Mouse (Mus musculus): ENCODE data around the gene Scyl1. TPM values are rescaled to one million over a fixed set of nuclear protein-coding genes. Genes with fewer than 3 reads are reported as not detected.

The Scyl1 gene
- polyA plus RNA-seq, 1 experiment from 2014 or later, result 78.0 TPM

- peak overlapping the region; percentile 42; the same call in 1 of the 2 replicates for H3K9ac ChIP-seq (replicated peaks)
- no peak for ATAC-seq (ENCODE audit: insufficient number of reproducible peaks, insufficient read depth, low FRiP score, low TSS enrichment, low read depth)
- no peak overlapping the region for H3K27ac ChIP-seq
- peaks cover 46% of the 10 kb centered on the region for H3K4me1 ChIP-seq (replicated peaks)
- peak overlapping the region; percentile 42 for H3K4me3 ChIP-seq (replicated peaks)
- 67% methylated on average over 7 of the region's 7 CpGs for WGBS
- H3K4me2 ChIP-seq, result peak overlapping the region; percentile 98
- H3K36me3 ChIP-seq, result peaks cover 63% of the 10 kb centered on the region
- H3K27me3 ChIP-seq, result no peaks in the 10 kb centered on the region
- no peaks in the 10 kb centered on the region for H3K9me3 ChIP-seq
These were observed 46.7 kb downstream of the Scyl1 start for GRCm38 (mm10) chr19:5724549-5724941.

DNA sequence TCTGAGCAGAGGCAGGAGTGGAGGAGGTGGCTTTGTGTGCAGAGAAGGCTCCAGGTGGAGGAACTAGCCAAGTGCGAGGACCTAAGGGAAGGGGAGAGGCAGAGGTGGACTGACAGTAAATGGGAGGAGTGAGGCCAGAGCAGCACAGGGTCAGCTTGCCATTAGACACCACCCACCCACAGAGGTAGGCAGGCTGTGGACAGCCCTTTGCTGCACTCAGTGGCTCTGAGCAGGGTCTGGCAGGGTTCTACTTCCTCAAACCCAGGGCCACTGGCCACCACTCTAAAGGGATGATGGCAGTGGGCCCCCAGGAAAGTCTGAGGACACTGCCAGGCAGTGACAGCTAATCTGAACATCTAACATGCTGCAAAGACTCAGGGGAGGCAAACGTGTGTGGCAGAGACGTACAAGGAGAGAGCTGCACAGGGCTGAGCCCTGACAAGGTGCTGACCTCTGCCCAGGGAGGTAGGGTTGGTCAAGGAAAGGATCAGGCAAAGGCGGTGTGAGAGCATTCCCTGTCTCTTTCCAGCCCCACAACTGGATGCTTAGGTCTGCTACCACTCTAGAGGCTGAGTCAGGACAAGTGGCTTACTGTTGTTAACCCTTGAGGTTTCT lies 47.2 kb downstream of the Scyl1 start:
- peak overlapping the region; percentile 98 for H3K4me2 ChIP-seq
- WGBS, result 73% methylated on average over 4 of the region's 4 CpGs
- no peaks in the 10 kb centered on the region for H3K9me3 ChIP-seq
- no peaks in the 10 kb centered on the region for H3K27me3 ChIP-seq
- no peak overlapping the region for H3K27ac ChIP-seq
- peak overlapping the region; percentile 42; the same call in 1 of the 2 replicates for H3K9ac ChIP-seq (replicated peaks)
- peaks cover 68% of the 10 kb centered on the region for H3K36me3 ChIP-seq
- peaks cover 46% of the 10 kb centered on the region for H3K4me1 ChIP-seq (replicated peaks)
- H3K4me3 ChIP-seq (replicated peaks), result peak overlapping the region; percentile 42
- ATAC-seq (ENCODE audit: insufficient number of reproducible peaks, insufficient read depth, low FRiP score, low TSS enrichment, low read depth), result no peak

DNA sequence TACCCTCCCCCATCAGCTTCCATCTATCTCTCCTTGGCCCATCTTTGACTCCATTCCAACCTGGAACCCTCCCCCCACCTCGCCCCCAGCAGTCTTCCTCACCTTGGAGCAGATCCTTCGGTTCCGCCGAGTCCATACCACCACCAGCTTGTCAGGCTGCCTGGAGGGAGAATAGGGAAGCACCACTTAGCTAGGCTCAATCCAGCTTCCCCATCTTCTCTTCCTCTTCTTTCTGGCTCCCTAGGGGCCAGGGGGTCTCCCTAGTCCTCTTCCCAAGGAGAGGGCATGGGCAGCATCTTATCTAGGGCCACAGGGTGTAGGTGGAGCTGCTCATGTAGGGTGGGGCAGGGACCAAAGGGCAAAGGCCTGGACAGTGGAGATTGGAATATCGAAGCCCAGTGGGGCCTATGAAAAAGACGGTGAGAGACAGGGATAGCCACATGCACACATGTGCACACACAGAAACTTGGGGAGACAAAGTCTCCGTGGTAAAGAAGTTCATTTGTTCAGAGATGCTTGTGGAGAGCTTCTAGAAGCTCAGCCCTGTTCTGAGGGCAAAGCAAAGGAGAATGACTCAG lies 48.3 kb downstream of the Scyl1 start:
- Histone ChIP-seq H3K9ac (replicated peaks) (no peak overlapping the region), H3K36me3 (peaks cover 77% of the 10 kb centered on the region), H3K4me1 (replicated peaks) (peaks cover 38% of the 10 kb centered on the region), H3K27ac (no peak overlapping the region), H3K9me3 (no peaks in the 10 kb centered on the region), H3K27me3 (no peaks in the 10 kb centered on the region), H3K4me3 (replicated peaks) (no peak overlapping the region; the same call in 1 of the 2 replicates), H3K4me2 (no peak overlapping the region)
- ATAC-seq (ENCODE audit: insufficient number of reproducible peaks, insufficient read depth, low FRiP score, low TSS enrichment, low read depth), result no peak
- 93% methylated on average over 7 of the region's 7 CpGs for WGBS

DNA sequence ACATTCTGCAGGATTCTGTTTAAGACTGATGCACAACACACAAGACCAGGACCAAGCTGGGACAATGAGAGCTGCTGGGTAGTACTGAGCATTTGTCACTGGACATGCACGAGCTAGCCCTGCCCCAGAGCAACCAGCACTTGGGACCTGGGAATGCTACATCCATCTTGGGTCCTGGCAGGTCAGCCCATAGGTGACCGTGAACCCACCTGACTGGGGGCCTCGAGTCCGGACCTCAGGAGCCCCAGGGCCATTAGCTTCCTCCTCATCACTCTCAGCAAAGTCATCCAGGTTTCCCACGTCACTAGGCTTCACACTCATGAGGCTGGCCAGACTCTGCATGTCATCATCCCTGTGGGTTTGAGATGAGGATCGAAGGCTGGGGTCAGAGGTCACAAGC lies 50.0 kb downstream of the Scyl1 start:
- 84% methylated on average over 6 of the region's 6 CpGs for WGBS
- Histone ChIP-seq H3K27me3 (peaks cover 5% of the 10 kb centered on the region; the same call in 1 of the 2 replicates), H3K36me3 (peaks cover 82% of the 10 kb centered on the region), H3K9me3 (no peaks in the 10 kb centered on the region), H3K4me2 (no peak overlapping the region), H3K27ac (no peak overlapping the region), H3K4me1 (replicated peaks) (peaks cover 30% of the 10 kb centered on the region), H3K4me3 (replicated peaks) (no peak overlapping the region), H3K9ac (replicated peaks) (no peak overlapping the region)
- no peak for ATAC-seq (ENCODE audit: insufficient number of reproducible peaks, insufficient read depth, low FRiP score, low TSS enrichment, low read depth)

DNA sequence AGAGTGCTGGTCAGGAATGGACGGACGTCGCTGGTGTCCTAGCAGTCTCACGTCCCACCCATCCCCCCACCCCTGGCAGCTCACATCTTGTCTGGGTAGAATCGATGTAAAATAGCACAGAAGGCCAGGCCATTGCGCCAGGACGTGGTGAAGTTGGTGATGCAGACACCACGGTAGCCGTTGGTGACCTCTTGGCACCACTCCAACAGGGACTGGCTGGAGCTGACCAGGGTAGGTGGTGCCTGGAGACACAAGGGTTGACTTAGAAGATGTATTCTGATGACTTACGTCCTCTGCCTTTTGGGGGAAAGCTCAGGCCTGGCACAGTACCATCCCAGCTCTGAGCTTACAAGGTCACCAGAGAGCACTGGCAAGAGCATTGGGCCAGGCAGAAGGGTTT lies 54.3 kb downstream of the Scyl1 start:
- Histone ChIP-seq H3K4me3 (replicated peaks) (no peak overlapping the region), H3K9ac (replicated peaks) (no peak overlapping the region), H3K4me1 (replicated peaks) (peaks cover 35% of the 10 kb centered on the region), H3K9me3 (no peaks in the 10 kb centered on the region), H3K36me3 (peaks cover 81% of the 10 kb centered on the region), H3K4me2 (no peak overlapping the region), H3K27me3 (peaks cover 5% of the 10 kb centered on the region; the same call in 1 of the 2 replicates), H3K27ac (no peak overlapping the region)
- 54% methylated on average over 10 of the region's 10 CpGs for WGBS
- ATAC-seq (ENCODE audit: insufficient number of reproducible peaks, insufficient read depth, low FRiP score, low TSS enrichment, low read depth), result no peak

GRCm38 (mm10) chr19:5715793-5716688 lies 55.2 kb downstream of the Scyl1 start:
- peak overlapping the region; percentile 27; the same call in 1 of the 2 replicates for H3K9ac ChIP-seq (replicated peaks)
- H3K27ac ChIP-seq, result no peak overlapping the region
- peak overlapping the region; percentile 13; the same call in 1 of the 2 replicates for H3K4me3 ChIP-seq (replicated peaks)
- H3K4me2 ChIP-seq, result peak overlapping the region; percentile 45
- peaks cover 80% of the 10 kb centered on the region for H3K36me3 ChIP-seq
- 17% methylated on average over 42 of the region's 43 CpGs for WGBS
- peaks cover 35% of the 10 kb centered on the region for H3K4me1 ChIP-seq (replicated peaks)
- ATAC-seq (ENCODE audit: insufficient number of reproducible peaks, insufficient read depth, low FRiP score, low TSS enrichment, low read depth), result no peak
- H3K9me3 ChIP-seq, result no peaks in the 10 kb centered on the region
- peaks cover 5% of the 10 kb centered on the region; the same call in 1 of the 2 replicates for H3K27me3 ChIP-seq

DNA sequence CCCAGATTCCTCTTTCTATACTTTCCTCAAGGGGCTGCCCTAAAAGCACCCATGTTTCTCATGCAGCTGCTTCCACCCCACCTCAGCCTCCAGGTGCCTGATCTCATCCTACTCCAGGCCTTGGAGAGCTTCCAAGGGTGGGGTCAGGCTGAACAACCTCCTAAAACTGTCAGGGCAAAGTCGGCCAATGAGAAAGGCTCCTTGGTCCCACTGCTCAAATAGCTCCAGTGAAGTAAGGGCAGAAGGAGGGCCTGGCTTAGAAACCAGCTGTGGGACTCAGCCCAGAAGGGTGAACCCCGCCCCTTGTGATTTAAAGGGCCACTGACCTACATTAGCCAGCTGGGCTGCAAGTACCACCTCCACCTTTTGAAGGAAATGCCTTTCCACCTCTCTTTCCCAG lies 57.5 kb downstream of the Scyl1 start:
- Histone ChIP-seq H3K4me3 (replicated peaks) (no peak overlapping the region), H3K9me3 (no peaks in the 10 kb centered on the region), H3K36me3 (peaks cover 79% of the 10 kb centered on the region), H3K4me1 (replicated peaks) (peaks cover 35% of the 10 kb centered on the region), H3K4me2 (peak overlapping the region; percentile 26), H3K27me3 (peaks cover 5% of the 10 kb centered on the region; the same call in 1 of the 2 replicates), H3K9ac (replicated peaks) (peak overlapping the region; percentile 18; the same call in 1 of the 2 replicates), H3K27ac (peak overlapping the region; percentile 79)
- WGBS, result 7% methylated on average over 2 of the region's 2 CpGs
- peak; percentile 75; the same call in 1 of the 2 replicates for ATAC-seq (ENCODE audit: insufficient number of reproducible peaks, insufficient read depth, low FRiP score, low TSS enrichment, low read depth)

DNA sequence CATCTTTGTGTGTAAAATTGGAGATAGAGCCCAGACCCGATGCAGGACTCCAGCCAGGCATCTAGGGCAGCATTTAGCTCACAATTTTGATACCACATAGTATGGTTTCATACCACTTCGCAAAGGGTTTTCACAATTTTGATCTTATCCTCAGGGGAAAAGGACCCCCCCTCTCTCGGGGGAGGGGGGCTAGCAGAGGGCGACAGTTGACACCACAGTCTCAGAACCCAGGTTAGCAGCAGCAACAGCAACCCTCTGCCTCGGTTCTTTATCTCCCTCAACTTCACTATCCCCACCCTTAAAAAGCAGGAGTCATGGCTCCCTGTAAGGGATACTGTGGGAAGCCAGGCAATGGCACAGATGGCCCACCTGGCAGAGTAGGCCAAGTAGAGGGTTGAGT lies 58.0 kb downstream of the Scyl1 start:
- Histone ChIP-seq H3K9me3 (no peaks in the 10 kb centered on the region), H3K27me3 (peaks cover 5% of the 10 kb centered on the region; the same call in 1 of the 2 replicates), H3K4me3 (replicated peaks) (no peak overlapping the region), H3K4me1 (replicated peaks) (peaks cover 35% of the 10 kb centered on the region), H3K9ac (replicated peaks) (peak overlapping the region; percentile 18; the same call in 1 of the 2 replicates), H3K36me3 (peaks cover 79% of the 10 kb centered on the region), H3K27ac (peak overlapping the region; percentile 79), H3K4me2 (peak overlapping the region; percentile 26)
- ATAC-seq (ENCODE audit: insufficient number of reproducible peaks, insufficient read depth, low FRiP score, low TSS enrichment, low read depth), result 0 out of 2 replicates have a peak, but pooled peaks have one; percentile 11
- WGBS, result 69% methylated on average over 5 of the region's 5 CpGs

DNA sequence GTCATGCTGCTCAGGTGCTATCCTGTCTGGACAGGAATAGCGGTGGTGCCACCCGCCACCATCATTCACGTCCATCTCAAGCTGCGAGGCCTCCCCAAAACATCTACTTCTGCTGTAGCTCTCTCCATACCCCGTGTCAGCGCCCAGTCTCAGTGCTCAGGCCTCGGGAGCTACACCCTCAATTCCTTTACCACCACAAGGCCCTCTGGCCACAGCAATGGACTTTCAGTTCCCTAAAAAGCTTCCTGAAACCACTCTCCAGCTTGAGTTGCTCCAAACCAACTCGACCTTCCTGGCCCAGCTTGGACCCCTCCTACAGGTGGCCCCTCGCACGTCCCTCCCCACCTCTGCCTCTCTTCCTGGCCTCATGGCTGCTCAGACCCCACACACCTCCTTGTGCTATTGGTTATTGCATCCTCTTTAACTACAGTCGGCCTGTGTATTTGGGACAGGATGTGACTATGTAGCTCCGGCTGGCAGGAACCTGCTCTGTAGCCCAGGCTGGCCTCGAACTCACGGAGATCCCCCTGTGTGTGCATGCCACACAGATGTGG lies 59.2 kb downstream of the Scyl1 start:
- Histone ChIP-seq H3K9ac (replicated peaks) (no peak overlapping the region; the same call in 1 of the 2 replicates), H3K4me2 (no peak overlapping the region), H3K4me3 (replicated peaks) (no peak overlapping the region), H3K9me3 (no peaks in the 10 kb centered on the region), H3K36me3 (peaks cover 81% of the 10 kb centered on the region), H3K27ac (no peak overlapping the region), H3K27me3 (peaks cover 2% of the 10 kb centered on the region; the same call in 1 of the 2 replicates), H3K4me1 (replicated peaks) (peaks cover 32% of the 10 kb centered on the region)
- WGBS, result 91% methylated on average over 14 of the region's 14 CpGs
- ATAC-seq (ENCODE audit: insufficient number of reproducible peaks, insufficient read depth, low FRiP score, low TSS enrichment, low read depth), result no peak

- no peak overlapping the region for H3K27ac ChIP-seq
- no peak overlapping the region for H3K4me3 ChIP-seq (replicated peaks)
- no peak overlapping the region for H3K4me2 ChIP-seq
- no peak for ATAC-seq (ENCODE audit: insufficient number of reproducible peaks, insufficient read depth, low FRiP score, low TSS enrichment, low read depth)
- WGBS, result 14% methylated on average over 3 of the region's 3 CpGs
- peaks cover 26% of the 10 kb centered on the region for H3K4me1 ChIP-seq (replicated peaks)
- H3K9ac ChIP-seq (replicated peaks), result no peak overlapping the region
- H3K36me3 ChIP-seq, result peaks cover 85% of the 10 kb centered on the region
- no peaks in the 10 kb centered on the region for H3K27me3 ChIP-seq
- H3K9me3 ChIP-seq, result no peaks in the 10 kb centered on the region
These were observed 60.0 kb downstream of the Scyl1 start for GRCm38 (mm10) chr19:5711218-5711617.

Data from limb, embryonic 12.5 days (tissue).